Mouse (Mus musculus): ENCODE data around the gene Bicdl1. TPM values are rescaled to one million over a fixed set of nuclear protein-coding genes. Genes with fewer than 3 reads are reported as not detected.

Gene Bicdl1
- polyA plus RNA-seq, 1 experiment from 2014 or later: 12.3 TPM

GRCm38 (mm10) chr5:115649699-115650098 lies 81.7 kb downstream of the Bicdl1 start:
- no peak for TF ChIP-seq CTCF (IDR thresholded peaks at IDR 0.05; ENCODE audit: low read depth)
- Histone ChIP-seq H3K27ac (peak overlapping the region; percentile 74; the same call in 1 of the 2 replicates), H3K27me3 (ENCODE audit: insufficient read depth, low read length) (no peaks in the 10 kb centered on the region), H3K4me2 (ENCODE audit: low read length) (no peak overlapping the region), H3K4me1 (replicated peaks; ENCODE audit: insufficient read depth, low read length) (no peaks in the 10 kb centered on the region; the same call in 1 of the 2 replicates), H3K36me3 (ENCODE audit: insufficient read depth, low read length) (peaks cover 27% of the 10 kb centered on the region), H3K4me3 (replicated peaks; ENCODE audit: low read depth, low read length) (no peak overlapping the region), H3K9me3 (replicated peaks; ENCODE audit: low read length) (no peaks in the 10 kb centered on the region), H3K9ac (ENCODE audit: low read depth, low read length) (no peak overlapping the region)
- DNase-seq (ENCODE audit: low spot score) (no peak), ATAC-seq (replicated peaks; ENCODE audit: low FRiP score, low read depth) (no peak)
- WGBS: 82% methylated on average over 8 of the region's 8 CpGs

GRCm38 (mm10) chr5:115648876-115649275 lies 82.5 kb downstream of the Bicdl1 start:
- peak; percentile 17 for ATAC-seq (replicated peaks; ENCODE audit: low FRiP score, low read depth)
- Histone ChIP-seq H3K9me3 (replicated peaks; ENCODE audit: low read length) (no peaks in the 10 kb centered on the region), H3K36me3 (ENCODE audit: insufficient read depth, low read length) (peaks cover 30% of the 10 kb centered on the region), H3K4me1 (replicated peaks; ENCODE audit: insufficient read depth, low read length) (no peaks in the 10 kb centered on the region; the same call in 1 of the 2 replicates), H3K9ac (ENCODE audit: low read depth, low read length) (0 out of 2 replicates have a peak overlapping the region, but pooled peaks have one; percentile 5), H3K4me2 (ENCODE audit: low read length) (no peak overlapping the region), H3K27me3 (ENCODE audit: insufficient read depth, low read length) (no peaks in the 10 kb centered on the region), H3K4me3 (replicated peaks; ENCODE audit: low read depth, low read length) (no peak overlapping the region), H3K27ac (peak overlapping the region; percentile 74)
- 48% methylated on average over 3 of the region's 3 CpGs for WGBS
- TF ChIP-seq CTCF (IDR thresholded peaks at IDR 0.05; ENCODE audit: low read depth): no peak
- DNase-seq (ENCODE audit: low spot score): peak; percentile 44

GRCm38 (mm10) chr5:115644192-115644591 lies 87.2 kb downstream of the Bicdl1 start:
- no peak for ATAC-seq (replicated peaks; ENCODE audit: low FRiP score, low read depth)
- Histone ChIP-seq H3K4me3 (replicated peaks; ENCODE audit: low read depth, low read length) (no peak overlapping the region), H3K9me3 (replicated peaks; ENCODE audit: low read length) (no peaks in the 10 kb centered on the region), H3K9ac (ENCODE audit: low read depth, low read length) (no peak overlapping the region), H3K4me1 (replicated peaks; ENCODE audit: insufficient read depth, low read length) (no peaks in the 10 kb centered on the region), H3K4me2 (ENCODE audit: low read length) (no peak overlapping the region), H3K27ac (no peak overlapping the region), H3K27me3 (ENCODE audit: insufficient read depth, low read length) (no peaks in the 10 kb centered on the region), H3K36me3 (ENCODE audit: insufficient read depth, low read length) (peaks cover 72% of the 10 kb centered on the region)
- DNase-seq (ENCODE audit: low spot score): no peak
- WGBS: 82% methylated on average over 9 of the region's 9 CpGs
- TF ChIP-seq CTCF (IDR thresholded peaks at IDR 0.05; ENCODE audit: low read depth): peak; percentile 43; the same call in 1 of the 2 replicates

DNA sequence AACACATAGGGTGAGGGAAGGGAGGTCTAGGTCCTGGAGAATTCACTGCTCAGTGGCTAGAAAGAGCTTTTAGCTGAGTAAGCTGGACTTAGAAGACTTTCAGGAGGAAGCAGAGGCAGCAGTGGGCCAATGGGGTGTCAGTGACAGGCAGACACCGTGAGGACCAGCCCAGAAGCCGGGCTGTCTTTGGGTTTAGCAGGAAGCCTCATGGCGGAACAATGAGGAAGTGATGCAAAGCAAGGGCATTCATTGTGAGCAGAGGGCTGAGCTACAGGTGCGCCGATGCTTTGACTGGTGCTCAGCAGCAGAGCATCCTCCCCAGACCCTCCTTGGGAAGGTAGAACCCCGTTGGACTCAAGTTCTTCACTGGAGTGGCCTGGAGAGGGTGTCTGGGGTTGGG lies 95.9 kb downstream of the Bicdl1 start:
- no peak for DNase-seq (ENCODE audit: low spot score)
- Histone ChIP-seq H3K9me3 (replicated peaks; ENCODE audit: low read length) (no peaks in the 10 kb centered on the region), H3K36me3 (ENCODE audit: insufficient read depth, low read length) (peaks cover 22% of the 10 kb centered on the region), H3K4me1 (replicated peaks; ENCODE audit: insufficient read depth, low read length) (peaks cover 15% of the 10 kb centered on the region), H3K4me3 (replicated peaks; ENCODE audit: low read depth, low read length) (no peak overlapping the region), H3K27me3 (ENCODE audit: insufficient read depth, low read length) (no peaks in the 10 kb centered on the region), H3K27ac (no peak overlapping the region), H3K9ac (ENCODE audit: low read depth, low read length) (no peak overlapping the region), H3K4me2 (ENCODE audit: low read length) (no peak overlapping the region)
- no peak for TF ChIP-seq CTCF (IDR thresholded peaks at IDR 0.05; ENCODE audit: low read depth)
- WGBS: 59% methylated on average over 6 of the region's 6 CpGs
- ATAC-seq (replicated peaks; ENCODE audit: low FRiP score, low read depth): no peak

- H3K9ac ChIP-seq (ENCODE audit: low read depth, low read length): no peak overlapping the region
- WGBS: 86% methylated on average over 8 of the region's 8 CpGs
- no peaks in the 10 kb centered on the region for H3K9me3 ChIP-seq (replicated peaks; ENCODE audit: low read length)
- no peak overlapping the region for H3K27ac ChIP-seq
- no peak for TF ChIP-seq CTCF (IDR thresholded peaks at IDR 0.05; ENCODE audit: low read depth)
- no peak for DNase-seq (ENCODE audit: low spot score)
- H3K36me3 ChIP-seq (ENCODE audit: insufficient read depth, low read length): peaks cover 7% of the 10 kb centered on the region; the same call in 1 of the 2 replicates
- peaks cover 15% of the 10 kb centered on the region for H3K4me1 ChIP-seq (replicated peaks; ENCODE audit: insufficient read depth, low read length)
- ATAC-seq (replicated peaks; ENCODE audit: low FRiP score, low read depth): no peak
- no peaks in the 10 kb centered on the region for H3K27me3 ChIP-seq (ENCODE audit: insufficient read depth, low read length)
- H3K4me3 ChIP-seq (replicated peaks; ENCODE audit: low read depth, low read length): no peak overlapping the region
- H3K4me2 ChIP-seq (ENCODE audit: low read length): no peak overlapping the region
Measured at GRCm38 (mm10) chr5:115634046-115634445, 97.4 kb downstream of the Bicdl1 start.

DNA sequence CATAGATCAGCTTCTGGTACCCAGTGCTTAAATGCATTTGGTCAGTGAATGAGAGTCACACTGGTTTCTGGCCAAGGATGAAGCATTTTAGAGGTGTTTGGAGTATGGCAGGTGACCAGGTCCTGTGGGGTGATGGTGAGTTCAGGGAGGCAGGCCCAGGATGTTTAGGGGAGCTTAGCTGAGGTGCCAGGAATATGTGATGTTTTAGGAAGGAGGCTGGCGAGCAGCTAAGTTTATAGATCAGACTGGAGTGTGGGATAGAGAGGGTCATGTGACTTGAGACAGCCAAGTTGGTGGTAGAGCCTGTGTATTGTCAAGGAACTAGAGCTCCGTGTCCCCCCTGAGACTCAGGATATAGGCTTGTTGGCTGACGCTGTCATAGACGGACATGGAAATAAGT lies 98.4 kb downstream of the Bicdl1 start:
- ATAC-seq (replicated peaks; ENCODE audit: low FRiP score, low read depth): no peak
- H3K4me2 ChIP-seq (ENCODE audit: low read length): peak overlapping the region; percentile 90
- H3K27ac ChIP-seq: peak overlapping the region; percentile 88; the same call in 1 of the 2 replicates
- no peaks in the 10 kb centered on the region; the same call in 1 of the 2 replicates for H3K36me3 ChIP-seq (ENCODE audit: insufficient read depth, low read length)
- WGBS: 51% methylated on average over 4 of the region's 4 CpGs
- H3K4me1 ChIP-seq (replicated peaks; ENCODE audit: insufficient read depth, low read length): peaks cover 15% of the 10 kb centered on the region
- no peaks in the 10 kb centered on the region for H3K9me3 ChIP-seq (replicated peaks; ENCODE audit: low read length)
- no peaks in the 10 kb centered on the region for H3K27me3 ChIP-seq (ENCODE audit: insufficient read depth, low read length)
- no peak for TF ChIP-seq CTCF (IDR thresholded peaks at IDR 0.05; ENCODE audit: low read depth)
- DNase-seq (ENCODE audit: low spot score): no peak
- H3K4me3 ChIP-seq (replicated peaks; ENCODE audit: low read depth, low read length): peak overlapping the region; percentile 87
- H3K9ac ChIP-seq (ENCODE audit: low read depth, low read length): peak overlapping the region; percentile 89; the same call in 1 of the 2 replicates

DNA sequence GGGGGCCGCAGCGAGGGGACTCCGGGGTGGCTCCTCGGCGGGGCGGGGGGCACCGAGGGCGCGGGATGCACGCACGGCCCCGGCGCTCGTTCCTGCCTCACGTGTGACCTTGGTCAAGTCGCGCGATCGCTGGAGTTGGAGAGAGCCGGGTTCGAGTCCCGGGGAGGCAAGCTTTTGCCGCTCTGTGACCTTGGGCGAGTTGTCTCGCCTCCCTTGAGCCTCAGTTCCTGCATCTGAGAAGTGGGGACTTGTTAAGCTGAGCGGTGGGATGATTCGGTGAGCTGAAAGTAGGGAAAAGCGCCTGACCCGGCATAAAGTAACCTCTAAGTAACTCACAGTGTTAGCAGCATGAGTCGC lies 99.1 kb downstream of the Bicdl1 start:
- H3K4me1 ChIP-seq (replicated peaks; ENCODE audit: insufficient read depth, low read length): peaks cover 15% of the 10 kb centered on the region
- H3K36me3 ChIP-seq (ENCODE audit: insufficient read depth, low read length): no peaks in the 10 kb centered on the region
- H3K9ac ChIP-seq (ENCODE audit: low read depth, low read length): peak overlapping the region; percentile 89
- peak overlapping the region; percentile 90 for H3K4me2 ChIP-seq (ENCODE audit: low read length)
- TF ChIP-seq CTCF (IDR thresholded peaks at IDR 0.05; ENCODE audit: low read depth): no peak
- H3K9me3 ChIP-seq (replicated peaks; ENCODE audit: low read length): no peaks in the 10 kb centered on the region
- 3% methylated on average over 30 of the region's 30 CpGs for WGBS
- ATAC-seq (replicated peaks; ENCODE audit: low FRiP score, low read depth) (peak; percentile 23; the same call in 1 of the 2 replicates), DNase-seq (ENCODE audit: low spot score) (peak; percentile 19)
- no peaks in the 10 kb centered on the region for H3K27me3 ChIP-seq (ENCODE audit: insufficient read depth, low read length)
- peak overlapping the region; percentile 88 for H3K27ac ChIP-seq
- H3K4me3 ChIP-seq (replicated peaks; ENCODE audit: low read depth, low read length): peak overlapping the region; percentile 87

All from kidney, postnatal 0 days (tissue).